Mouse (Mus musculus) urinary bladder, postnatal 4 days (tissue): Measurements from ENCODE around the gene Casp2.

Source experiments
- DNase-seq, 2 experiments: peaks; one replicate each; pipeline ENCODE4 v3.0.0; 2021 to 2022; ENCODE audit warnings: low spot score in 2 of 2

Casp2 gene

DNA sequence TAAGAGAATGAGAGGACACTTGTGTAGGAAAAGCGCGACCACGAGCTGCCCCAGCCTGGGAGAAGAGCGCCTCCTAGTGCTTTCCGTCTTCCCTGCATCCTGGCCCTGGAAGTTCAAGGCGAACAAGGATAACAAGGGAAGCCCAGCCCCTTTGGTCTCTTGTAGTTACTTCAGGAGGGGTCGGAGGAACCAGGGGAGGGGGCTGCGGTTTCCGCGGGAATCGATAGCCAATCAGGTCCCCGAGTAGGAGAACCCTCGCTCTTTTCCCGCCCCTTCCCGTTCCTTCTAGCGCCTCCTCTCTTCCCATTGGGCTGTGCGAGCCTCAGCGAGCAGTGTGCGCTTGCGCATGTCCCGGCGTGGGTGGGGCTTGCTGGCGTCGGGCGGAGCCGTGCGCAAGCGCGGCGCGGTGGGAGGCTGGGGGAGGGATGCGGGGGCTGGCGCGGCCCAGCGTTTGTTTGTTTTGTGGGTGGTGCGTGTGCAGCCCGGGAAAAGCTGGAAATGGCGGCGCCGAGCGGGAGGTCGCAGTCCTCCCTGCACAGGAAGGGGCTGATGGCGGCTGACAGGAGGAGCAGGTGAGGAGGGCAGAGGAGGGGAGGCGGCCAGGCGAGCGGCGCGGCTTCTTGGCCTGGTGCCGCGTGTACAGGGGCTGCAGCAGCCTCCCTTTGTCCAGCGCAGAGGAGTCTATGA is at the start of gene Casp2:
Casp2 (plus strand) TSS at position 360 of the 687 bp plus-strand sequence.
- DNase-seq = peak; percentile 97 to 98

DNA sequence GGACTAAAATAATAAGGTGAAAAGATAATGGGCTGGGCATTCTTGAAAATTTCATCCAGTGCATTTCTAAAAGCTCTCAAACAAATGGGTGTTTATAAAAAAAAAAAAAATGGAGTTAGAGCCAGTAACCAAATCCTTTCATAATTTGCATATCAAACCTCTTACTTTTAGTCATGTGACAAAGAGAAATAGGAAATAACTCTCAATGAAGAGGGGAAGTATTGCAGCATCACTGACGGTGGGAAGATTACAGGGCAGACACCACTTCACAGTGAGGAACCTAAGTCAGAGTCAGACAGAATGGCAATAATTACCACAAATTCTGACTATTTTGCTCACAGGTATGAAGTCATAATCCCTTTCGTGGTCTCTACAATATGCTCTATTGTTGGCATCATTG is 49.8 kb upstream of the Casp2 start, which contains the start of gene Tas2r144:
Tas2r144 (plus strand) TSS at position 301 of the 400 bp plus-strand sequence.
- DNase-seq = no peak

DNA sequence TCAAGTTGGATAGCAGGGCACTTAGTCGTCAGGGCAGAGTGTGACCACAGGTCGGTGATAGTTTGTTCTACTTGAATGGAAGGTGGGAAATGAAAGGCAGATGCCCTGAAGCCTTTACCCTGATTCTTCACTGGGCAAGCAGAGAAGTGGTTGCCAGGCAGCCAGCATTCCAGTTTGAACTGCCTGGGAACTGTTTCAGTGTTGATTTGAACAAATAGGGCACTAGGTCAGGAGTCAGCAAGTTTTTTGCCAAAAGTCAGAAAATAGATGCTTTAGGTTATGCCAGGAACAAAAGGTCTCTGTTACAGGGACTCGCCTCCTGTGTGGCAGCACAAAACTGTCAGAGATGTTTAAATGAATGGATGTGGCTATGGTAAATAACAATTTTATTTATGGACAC is 42.5 kb upstream of the Casp2 start:
- no peak for DNase-seq

DNA sequence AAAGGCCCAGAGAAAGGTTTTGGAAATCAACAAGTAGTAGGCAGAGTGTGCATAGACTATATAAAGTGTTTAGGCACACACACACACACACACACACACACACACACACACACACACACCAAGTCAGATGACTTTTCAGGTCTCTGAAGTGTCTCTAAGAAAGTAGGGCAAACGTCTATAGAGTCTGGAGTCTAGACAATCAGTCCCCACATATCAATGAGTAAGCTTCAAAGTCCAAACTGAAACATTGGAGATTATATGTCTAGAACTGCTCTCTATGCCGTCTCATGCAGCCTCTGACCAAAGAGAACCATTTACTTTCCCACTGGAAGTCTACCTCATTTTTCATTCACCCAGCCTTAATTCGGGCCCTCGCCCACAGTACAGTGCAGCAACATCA is 39.7 kb upstream of the Casp2 start:
- DNase-seq = no peak

DNA sequence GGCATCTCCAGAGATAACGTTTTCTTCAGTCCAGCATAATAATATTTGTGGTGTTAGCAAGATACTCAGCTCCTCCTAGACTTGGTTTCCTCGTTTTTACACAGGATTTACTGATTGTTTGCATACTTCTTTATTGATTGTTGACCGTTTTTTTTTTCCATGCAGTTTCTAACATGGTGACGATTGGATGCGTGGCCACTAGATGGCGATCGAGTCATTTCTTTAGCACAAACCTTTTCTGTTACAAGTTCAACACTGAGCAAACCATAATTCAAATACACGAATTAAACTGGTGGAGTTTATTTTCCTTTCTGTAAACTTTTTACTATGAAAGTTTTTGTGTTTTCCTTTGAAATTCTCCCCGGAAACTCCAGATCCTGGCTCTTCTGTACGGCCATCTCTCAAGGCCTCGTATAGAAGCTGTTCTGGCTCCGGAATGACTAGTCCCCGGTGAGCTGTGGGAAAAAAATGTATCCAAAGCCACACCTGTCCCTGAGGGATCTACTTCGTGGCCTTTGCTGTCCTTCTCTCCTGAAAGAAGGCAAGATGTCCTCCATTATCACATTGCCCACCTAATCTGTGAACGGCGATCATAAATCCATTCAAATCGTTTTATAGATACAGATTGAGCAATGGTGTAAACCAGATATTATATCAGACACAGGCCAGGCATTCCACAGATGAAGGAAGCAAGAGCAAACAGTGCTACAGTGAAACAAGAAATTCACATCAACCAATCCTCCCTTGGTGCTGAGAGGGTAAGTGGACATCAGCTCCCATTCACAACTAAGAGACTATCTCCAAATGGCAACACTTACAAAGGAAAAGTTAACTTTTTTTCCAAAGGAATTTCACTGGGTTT is 37.3 kb upstream of the Casp2 start:
- peak in 1 of 2 experiments; percentile 65 for DNase-seq

DNA sequence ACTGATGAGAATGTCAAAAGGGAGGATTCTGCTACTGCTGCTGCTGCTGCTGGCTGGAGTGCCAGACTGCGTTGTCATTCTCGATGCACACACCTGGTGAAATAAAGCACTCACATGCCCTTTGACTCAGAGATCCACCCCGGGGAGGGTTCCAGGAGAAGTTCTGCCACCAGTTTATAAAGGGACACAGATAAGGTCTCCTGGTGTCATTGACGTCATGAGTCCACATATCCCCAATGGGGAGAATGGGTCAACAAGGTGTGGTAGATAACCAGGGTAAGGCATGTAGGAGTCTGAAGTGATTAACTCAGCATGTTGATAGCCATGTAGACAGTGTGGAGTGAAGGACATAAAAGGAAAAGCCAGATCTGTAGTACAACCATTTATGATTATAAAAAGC is 35.2 kb upstream of the Casp2 start:
- no peak for DNase-seq

DNA sequence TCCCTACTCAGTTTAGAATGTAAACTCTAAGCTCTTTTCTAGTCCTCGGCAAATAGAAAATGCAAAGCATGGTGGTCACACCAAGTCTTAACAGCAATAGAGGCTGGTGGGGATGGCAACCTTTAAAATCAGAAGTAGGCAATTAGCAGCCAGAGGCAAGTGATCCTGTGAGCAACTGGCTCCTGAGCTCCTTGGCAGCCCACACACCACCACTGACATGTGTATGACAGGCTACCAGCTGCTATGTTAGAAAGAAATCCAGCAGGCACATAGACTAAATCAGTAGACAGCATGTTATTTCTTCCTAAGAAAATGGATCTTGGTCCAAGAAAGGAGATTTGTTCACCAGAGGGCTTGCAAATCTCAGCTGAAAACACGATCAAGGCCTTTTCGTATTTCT is 33.6 kb upstream of the Casp2 start:
- no peak for DNase-seq

DNA sequence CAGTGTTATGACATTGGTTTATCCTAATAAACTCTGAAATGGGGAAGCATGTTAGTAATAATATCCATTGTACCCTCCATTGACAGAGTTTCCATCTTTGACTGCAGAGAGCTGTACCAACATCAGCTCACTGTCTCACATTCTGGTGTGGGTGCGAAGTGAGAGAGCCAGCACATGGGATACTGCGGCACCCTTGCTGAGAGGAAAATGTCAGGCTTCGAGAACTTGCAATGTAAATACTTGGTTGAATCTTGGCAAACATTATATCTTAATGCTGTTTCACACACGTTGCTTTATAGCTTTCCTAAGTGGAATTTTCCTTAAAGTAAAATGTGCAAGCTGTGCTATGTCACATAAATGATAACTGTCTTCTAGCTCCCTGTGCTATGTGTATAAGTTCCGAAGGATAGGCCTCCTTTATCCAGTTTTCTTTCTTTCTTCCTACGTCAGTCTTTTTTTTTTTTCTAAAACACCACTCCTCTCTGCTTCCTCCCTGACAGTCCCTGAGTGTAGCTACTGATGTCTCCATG is 27.4 kb upstream of the Casp2 start:
- DNase-seq = no peak

DNA sequence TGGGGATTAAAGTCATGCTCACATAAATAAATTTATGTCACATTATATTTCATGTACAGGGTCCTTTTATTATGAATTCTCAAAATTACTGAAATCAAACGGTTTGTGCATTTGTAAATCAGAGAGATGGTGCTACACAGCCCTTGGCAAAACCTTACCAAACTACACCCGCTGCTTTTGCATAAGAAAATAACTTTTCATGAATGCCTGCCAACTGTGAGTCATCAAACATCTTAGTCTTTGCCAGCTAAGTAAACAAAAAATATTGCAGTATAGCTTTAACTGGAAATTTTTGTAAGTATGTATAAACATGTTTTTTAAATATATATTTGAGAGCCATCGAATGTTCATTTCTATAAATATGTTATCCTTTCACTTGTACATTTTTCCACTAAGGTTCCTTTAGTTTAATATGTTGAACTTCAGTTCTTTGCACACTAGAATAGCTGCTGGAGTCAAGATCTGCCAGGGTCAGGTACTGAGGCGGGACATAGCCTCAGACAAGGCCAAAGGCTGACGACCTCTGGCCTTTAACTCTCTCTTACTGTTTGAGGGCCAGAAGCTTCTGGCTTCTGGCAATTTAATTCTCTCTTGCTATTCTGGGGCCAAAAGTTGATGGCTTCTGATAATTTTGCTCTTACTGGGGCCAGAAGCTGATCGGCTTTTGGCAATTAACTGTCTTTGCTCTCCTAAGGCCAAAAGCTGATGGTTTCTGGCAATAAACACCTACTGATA is 23.3 kb upstream of the Casp2 start:
- no peak for DNase-seq

DNA sequence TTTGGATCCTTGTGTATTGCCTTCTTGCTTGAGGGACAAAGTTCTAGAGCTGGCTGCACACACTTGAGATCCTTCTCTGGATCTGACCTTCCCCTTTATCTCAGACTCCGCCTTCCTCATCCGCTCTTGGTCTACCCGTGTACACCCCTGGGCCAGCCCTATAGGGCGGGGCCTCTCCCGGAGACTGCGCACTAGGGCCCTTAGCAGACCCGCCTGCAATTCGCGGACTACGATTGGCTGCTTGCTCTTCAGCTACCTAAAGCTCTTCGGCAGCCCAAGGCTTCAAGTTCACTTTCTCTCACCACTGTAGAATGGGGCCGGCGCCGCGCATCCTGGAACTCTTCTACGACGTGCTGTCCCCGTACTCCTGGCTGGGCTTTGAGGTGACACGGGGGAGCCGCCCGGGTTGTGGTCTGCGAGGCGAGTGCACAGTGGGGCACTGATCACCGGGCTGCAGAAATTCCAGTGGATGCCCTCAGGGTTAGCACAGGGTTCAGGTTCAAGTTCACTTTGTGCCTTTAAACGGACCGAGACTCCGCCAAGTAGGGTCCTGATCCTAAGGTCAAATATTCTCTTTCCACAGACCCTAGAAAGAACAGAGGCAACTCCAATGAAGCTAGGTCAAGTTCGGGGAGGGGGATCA is 19.0 kb upstream of the Casp2 start, which contains the start of gene Gstk1:
Gstk1 (plus strand) TSS at position 225 of the 643 bp plus-strand sequence.
- peak; percentile 69 to 75 for DNase-seq

DNA sequence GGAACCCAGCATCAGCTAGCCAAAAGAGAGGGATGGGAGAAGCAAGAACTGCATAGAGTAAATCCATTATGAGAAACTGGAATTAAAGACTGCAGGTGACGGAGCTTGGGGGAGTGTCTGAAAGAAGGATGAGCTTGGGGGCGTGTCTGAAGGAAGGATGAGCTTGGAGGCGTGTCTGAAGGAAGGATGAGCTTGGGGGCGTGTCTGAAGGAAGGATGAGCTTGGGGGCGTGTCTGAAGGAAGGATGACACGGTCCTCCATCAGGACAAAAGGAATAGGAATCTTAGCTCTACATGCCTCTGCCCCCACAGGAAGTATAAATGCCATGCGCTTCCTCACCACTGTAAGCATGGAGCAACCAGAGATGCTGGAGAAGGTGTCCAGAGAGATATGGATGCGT is 17.6 kb upstream of the Casp2 start:
- DNase-seq = no peak

DNA sequence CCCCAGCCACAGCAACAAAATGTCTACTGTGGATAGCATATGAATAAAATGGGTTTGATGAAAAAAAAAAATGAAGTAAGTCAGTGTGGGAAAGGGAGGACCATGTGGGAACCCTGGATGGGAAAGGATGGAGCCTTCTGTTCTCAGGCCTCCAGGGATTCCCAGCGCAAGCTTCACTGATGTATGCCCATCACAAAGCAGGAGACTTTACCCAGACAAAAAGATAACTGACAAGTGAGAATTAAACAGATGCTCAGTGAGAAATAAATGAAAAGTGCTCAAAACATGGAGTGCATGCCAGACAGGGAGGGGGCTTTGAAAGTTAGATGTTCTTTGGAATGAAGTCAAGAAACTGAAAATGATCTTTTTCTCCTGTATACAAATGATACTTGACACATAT is 16.8 kb upstream of the Casp2 start:
- DNase-seq = no peak

DNA sequence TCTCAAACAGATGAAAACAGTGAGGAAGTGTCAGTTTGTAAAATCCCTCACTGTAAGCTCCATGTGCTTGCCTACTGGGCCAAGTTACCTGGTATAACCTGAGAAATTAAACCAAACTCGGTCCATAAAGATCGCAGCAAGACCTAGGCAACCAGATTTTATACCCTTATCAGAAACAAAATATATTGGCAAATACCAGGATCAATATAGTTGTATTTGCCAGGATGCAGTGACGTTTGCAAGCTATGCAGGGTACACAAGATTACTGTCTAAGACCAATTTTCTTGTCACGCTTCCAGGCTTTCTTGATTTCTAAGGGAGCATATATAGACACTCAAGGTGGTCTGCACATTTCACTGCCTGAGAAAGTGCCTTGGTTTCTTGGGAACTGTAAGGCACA is 13.0 kb upstream of the Casp2 start:
- no peak for DNase-seq

DNA sequence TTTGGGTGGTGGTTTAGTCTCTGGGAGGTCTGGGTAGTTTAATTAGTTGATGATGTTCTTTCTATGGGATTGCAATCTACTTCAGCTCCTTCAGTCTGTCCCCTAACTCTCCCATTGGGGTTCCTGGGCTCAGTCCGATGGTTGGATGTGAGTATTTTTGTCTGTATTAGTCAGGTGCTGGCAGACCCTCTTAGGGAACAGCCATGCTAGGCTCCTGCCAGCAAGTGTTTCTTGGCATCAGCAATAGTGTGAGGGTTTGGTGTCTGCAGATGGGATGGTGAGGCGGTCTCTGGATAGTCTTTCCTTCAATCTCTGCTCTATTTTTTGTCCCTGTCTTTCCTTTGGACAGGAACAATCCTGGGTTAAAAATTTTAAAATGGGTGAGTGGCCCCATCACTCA is 11.7 kb upstream of the Casp2 start:
- DNase-seq = no peak

DNA sequence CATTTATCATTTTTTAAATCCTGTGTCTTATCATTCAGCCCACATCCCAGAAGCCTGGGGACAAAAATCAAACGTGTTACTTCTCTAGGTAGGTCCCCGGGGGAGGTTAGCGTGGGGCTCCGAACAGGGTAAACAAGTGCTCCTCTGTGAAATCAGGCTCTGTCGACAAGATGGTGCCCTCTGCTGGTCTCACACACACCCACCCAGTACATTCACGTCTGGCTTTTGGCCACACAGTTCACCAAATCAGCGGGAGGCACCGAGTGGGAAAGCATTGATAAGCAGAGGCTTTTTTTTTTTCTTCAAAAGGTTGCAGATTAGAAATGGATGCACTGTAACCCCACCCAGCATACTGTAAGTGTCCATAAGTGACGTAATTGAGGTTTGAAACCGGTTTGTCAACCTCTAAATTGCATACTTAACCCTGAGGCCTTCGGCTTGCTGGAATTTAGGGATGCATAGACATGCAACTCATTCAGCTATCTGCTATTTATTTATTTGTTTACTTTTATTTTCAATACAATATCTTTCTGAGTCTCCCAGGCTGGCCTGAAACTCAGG is 7.4 kb upstream of the Casp2 start:
- DNase-seq = no peak

DNA sequence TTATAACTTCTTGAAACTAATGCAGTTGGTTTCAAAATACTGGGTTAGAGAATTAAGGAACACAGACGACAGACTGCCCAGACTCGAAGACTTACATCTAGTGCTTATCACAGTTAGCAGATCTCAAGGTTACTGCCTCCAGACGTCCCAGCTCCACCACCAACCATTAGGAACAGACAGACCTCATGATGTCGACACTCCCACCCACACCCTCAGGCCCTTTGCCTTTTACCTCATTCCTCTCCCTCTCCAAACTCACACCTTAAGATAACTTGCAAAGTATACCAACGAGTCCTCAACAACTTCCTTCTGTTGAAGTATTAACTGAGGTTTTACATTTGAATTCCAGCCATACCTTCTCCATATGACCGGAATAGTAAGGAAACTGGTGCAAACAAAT is 4.4 kb upstream of the Casp2 start:
- no peak for DNase-seq

DNA sequence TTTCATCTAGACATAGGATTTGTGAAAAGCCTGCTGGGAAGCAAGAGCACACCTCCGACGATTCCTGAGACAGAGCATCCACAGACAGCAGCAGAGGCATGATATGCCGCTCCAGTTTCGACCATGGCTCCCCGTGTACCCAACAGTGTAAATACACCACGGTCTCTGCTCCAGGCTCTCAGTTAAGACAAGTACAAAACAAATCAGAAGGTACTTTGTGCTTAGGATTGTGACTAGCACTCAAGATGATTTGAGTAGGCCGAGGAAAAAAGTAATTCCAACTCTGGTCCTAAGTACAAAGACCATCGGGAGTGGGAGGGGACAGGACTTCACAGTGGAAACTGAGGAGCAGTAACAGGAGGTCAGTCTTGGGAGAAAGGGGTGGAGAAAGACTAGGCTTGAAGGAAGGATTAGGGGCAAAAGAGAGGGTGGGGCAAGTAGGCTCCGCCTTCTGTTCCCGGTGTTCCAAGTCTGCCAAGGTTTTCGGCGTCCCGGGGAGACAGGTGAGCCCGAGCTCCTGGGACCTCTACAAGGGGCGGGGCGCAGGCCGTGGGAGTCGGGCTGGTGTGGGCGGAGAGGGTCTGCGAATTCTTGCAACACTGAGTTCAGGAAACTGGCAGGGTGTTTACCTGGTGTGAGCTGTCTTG is 3.1 kb upstream of the Casp2 start, which contains the start of gene Tmem139:
Tmem139 (plus strand) TSS at position 447 of the 647 bp plus-strand sequence.
- DNase-seq = no peak

DNA sequence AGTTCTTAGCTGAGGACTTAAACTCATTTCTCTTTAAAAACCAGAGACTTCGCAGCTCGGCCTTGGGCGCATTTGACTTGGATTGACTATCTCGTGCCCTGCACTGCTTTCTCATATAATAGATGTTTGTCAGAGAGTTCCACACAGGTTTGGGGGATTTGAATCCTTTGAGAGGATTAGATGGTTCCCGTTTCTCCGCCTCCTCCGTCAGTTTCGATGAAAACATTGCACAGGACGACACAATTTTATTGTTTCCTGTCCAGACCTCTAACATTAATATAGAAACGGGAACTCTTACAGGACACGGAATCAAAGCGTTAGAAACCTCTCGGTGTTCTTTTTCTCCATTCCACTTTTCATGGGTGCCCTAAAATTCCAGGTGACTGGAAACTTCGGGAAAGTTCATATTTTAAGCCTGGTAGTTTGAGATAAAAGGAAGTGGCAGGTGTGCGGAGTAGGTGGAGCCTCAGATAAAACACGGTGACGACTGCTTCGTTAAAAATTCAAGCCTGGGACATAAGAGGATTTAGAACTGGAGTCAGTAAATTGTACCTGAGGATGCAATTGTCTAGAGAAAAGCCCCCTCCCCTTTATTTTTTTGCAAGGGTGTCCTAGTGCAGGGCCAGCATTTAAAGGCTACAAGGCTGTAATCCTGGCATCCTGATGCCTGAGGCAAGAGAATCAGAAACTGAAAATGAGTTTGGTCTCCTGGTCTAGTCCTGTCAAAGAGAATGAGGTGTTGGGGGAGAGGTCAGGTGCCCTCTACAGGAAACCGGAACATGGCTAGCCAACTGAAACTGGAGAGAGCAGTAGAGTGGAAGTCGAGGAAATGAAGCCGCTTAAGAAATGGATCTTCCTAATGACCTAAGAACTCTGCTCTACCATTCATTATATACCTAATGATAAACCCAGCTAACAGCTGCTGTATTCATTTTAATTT is 876 bp downstream of the Casp2 start:
- DNase-seq = no peak

DNA sequence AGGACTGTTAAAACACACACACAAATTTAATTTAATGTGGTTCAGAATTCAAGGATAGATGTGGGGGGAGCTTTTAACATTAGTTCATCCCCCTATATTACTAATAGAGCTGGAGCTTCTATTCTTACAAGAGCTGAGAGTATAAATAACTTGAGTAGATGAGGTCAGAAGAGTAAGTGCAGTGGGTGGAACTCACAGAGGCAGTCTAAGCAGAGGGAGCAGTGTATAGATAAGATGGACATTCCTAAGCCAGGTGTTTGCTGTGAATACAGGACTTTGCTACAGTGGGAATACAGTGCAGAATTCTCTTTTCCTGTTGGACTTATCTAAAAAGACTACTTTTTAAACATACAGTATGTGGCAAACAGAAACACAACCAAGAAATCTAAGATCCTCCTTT is 6.0 kb downstream of the Casp2 start:
- DNase-seq = no peak

DNA sequence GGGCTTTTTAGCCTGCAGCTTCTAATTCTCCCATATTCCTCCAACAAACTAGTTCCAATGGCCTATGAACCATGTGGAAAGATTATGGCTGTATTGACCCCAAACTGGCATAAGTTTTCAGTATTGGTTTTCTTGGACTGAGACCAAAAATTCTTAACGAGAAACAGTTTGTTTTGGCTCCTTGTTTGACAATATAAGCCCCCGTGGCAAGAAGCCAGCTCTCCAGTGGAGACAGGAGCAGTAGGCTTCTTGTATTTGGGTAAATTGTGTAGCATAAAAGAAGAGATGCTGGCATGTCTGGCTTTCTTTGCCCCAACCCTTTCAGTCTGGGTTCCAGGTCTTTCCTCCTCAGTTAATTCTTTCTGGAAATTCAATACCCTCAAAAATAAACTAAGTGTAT is 11.4 kb downstream of the Casp2 start:
- no peak for DNase-seq
